Mouse (Mus musculus): Measurements from ENCODE around the gene Olfr30.
"Not testable (repeated sequence)": the region's sequence is repeated elsewhere in the genome, so short reads cannot be mapped to it uniquely, and the experiment has no call there.

Olfr30 gene

GRCm38 (mm10) chr11:58462170-58462569 lies at the start of gene Olfr30:
TSS of gene Olfr30 (minus strand) at chr11:58462270.
- in situ Hi-C loops (cut with MboI; ENCODE audit: low sequenced_read_pairs), result no loop called here

GRCm38 (mm10) chr11:58509058-58509457 lies 47.0 kb upstream of the Olfr30 start:
- in situ Hi-C loops (cut with MboI; ENCODE audit: low sequenced_read_pairs), result not testable (repeated sequence)

- in situ Hi-C loops (cut with MboI; ENCODE audit: low sequenced_read_pairs), result not testable (repeated sequence)
These were observed 40.4 kb upstream of the Olfr30 start, which contains the start of gene Olfr331 for GRCm38 (mm10) chr11:58502472-58502871. TSS of gene Olfr331 (minus strand) at chr11:58502572.

- in situ Hi-C loops (cut with MboI; ENCODE audit: low sequenced_read_pairs), result no loop called here
These were observed 37.2 kb upstream of the Olfr30 start for GRCm38 (mm10) chr11:58499290-58499689.

- in situ Hi-C loops (cut with MboI; ENCODE audit: low sequenced_read_pairs), result no loop called here
These were observed 36.7 kb upstream of the Olfr30 start for GRCm38 (mm10) chr11:58498761-58499160.

- in situ Hi-C loops (cut with MboI; ENCODE audit: low sequenced_read_pairs), result no loop called here
These were observed 30.4 kb upstream of the Olfr30 start, which contains the start of gene Olfr332 for GRCm38 (mm10) chr11:58492455-58492854. TSS of gene Olfr332 (minus strand) at chr11:58492555.

- in situ Hi-C loops (cut with MboI; ENCODE audit: low sequenced_read_pairs), result no loop called here
These were observed 8.5 kb downstream of the Olfr30 start for GRCm38 (mm10) chr11:58453592-58453991.

GRCm38 (mm10) chr11:58452759-58453158 lies 9.3 kb downstream of the Olfr30 start, which contains the start of gene Lypd9:
TSS of gene Lypd9 (minus strand) at chr11:58452923.
- in situ Hi-C loops (cut with MboI; ENCODE audit: low sequenced_read_pairs), result no loop called here

GRCm38 (mm10) chr11:58437866-58438265 lies 24.2 kb downstream of the Olfr30 start:
- in situ Hi-C loops (cut with MboI; ENCODE audit: low sequenced_read_pairs), result no loop called here

- in situ Hi-C loops (cut with MboI; ENCODE audit: low sequenced_read_pairs), result no loop called here
These were observed 29.8 kb downstream of the Olfr30 start, which contains the start of gene Gm12253 for GRCm38 (mm10) chr11:58432259-58432658. TSS of gene Gm12253 (plus strand) at chr11:58432559.

GRCm38 (mm10) chr11:58420815-58421214 lies 41.3 kb downstream of the Olfr30 start, which contains the start of gene 1810065E05Rik:
TSS of gene 1810065E05Rik (plus strand) at chr11:58421111.
- in situ Hi-C loops (cut with MboI; ENCODE audit: low sequenced_read_pairs), result no loop called here

GRCm38 (mm10) chr11:58418336-58418735 lies 43.7 kb downstream of the Olfr30 start:
- in situ Hi-C loops (cut with MboI; ENCODE audit: low sequenced_read_pairs), result no loop called here

GRCm38 (mm10) chr11:58408066-58408465 lies 54.0 kb downstream of the Olfr30 start:
- in situ Hi-C loops (cut with MboI; ENCODE audit: low sequenced_read_pairs), result no loop called here
